Mouse (Mus musculus) heart, adult 2 months (tissue): Measurements from ENCODE around the gene Depp1.

Source experiments
- CTCF ChIP-seq: fragments of 200-600 bp; IDR thresholded peaks from 2 replicates; pipeline ENCODE4 v1.8.1; 2022; ENCODE audit warnings: antibody characterized with exemption, mild to moderate bottlenecking, moderate library complexity
- POLR2A ChIP-seq: fragments of 200-500 bp; IDR thresholded peaks from 2 replicates; pipeline ENCODE4 v1.6.1; 2011; ENCODE audit warnings: mild to moderate bottlenecking, low read depth, low read length, control low read depth; ENCODE audit not compliant: insufficient read depth

GRCm38 (mm10) chr6:116653684-116654454 lies 3.5 kb downstream of the Depp1 start:
- no peak; the same call in 1 of the 2 replicates for TF ChIP-seq POLR2A
- TF ChIP-seq CTCF = peak; percentile 89
